Mouse (Mus musculus): Measurements from ENCODE around the gene Acbd3. TPM values are rescaled to one million over a fixed set of nuclear protein-coding genes. Genes with fewer than 3 reads are reported as not detected.

The Acbd3 gene
- polyA plus RNA-seq, 1 experiment = 10.7 TPM

- no peak for TF ChIP-seq POLR2A (IDR thresholded peaks at IDR 0.05; ENCODE audit: low read depth, low read length)
- no peak for TF ChIP-seq CTCF (IDR thresholded peaks at IDR 0.05; ENCODE audit: extremely low read depth, insufficient read length, insufficient replicate concordance, low read depth, low read length)
- Histone ChIP-seq H3K27me3 (ENCODE audit: control insufficient read depth, insufficient read depth, low read length) (no peaks in the 10 kb centered on the region), H3K27ac (ENCODE audit: insufficient read depth, low read depth, low read length) (peak overlapping the region; percentile 67), H3K4me1 (ENCODE audit: control insufficient read depth, insufficient read depth, insufficient read length, low read length) (peaks cover 20% of the 10 kb centered on the region), H3K36me3 (ENCODE audit: control insufficient read depth, insufficient read depth, low read length) (no peaks in the 10 kb centered on the region), H3K4me3 (ENCODE audit: low read depth, low read length) (peak overlapping the region; percentile 79)
- WGBS = 12% methylated on average over 10 of the region's 10 CpGs
These were observed 41.9 kb downstream of the Acbd3 start for GRCm38 (mm10) chr1:180767541-180768333.

GRCm38 (mm10) chr1:180768334-180769168, 42.7 kb downstream of the Acbd3 start:
- WGBS = 3% methylated on average over 37 of the region's 37 CpGs
- H3K27me3 ChIP-seq (ENCODE audit: control insufficient read depth, insufficient read depth, low read length) = no peaks in the 10 kb centered on the region
- peak overlapping the region; percentile 79 for H3K4me3 ChIP-seq (ENCODE audit: low read depth, low read length)
- peak overlapping the region; percentile 67 for H3K27ac ChIP-seq (ENCODE audit: insufficient read depth, low read depth, low read length)
- TF ChIP-seq POLR2A (IDR thresholded peaks at IDR 0.05; ENCODE audit: low read depth, low read length) (no peak), CTCF (IDR thresholded peaks at IDR 0.05; ENCODE audit: extremely low read depth, insufficient read length, insufficient replicate concordance, low read depth, low read length) (peak; percentile 73)
- H3K36me3 ChIP-seq (ENCODE audit: control insufficient read depth, insufficient read depth, low read length) = no peaks in the 10 kb centered on the region
- peaks cover 14% of the 10 kb centered on the region for H3K4me1 ChIP-seq (ENCODE audit: control insufficient read depth, insufficient read depth, insufficient read length, low read length)

- Histone ChIP-seq H3K36me3 (ENCODE audit: control insufficient read depth, insufficient read depth, low read length) (no peaks in the 10 kb centered on the region), H3K4me1 (ENCODE audit: control insufficient read depth, insufficient read depth, insufficient read length, low read length) (peaks cover 11% of the 10 kb centered on the region), H3K27ac (ENCODE audit: insufficient read depth, low read depth, low read length) (no peak overlapping the region), H3K27me3 (ENCODE audit: control insufficient read depth, insufficient read depth, low read length) (no peaks in the 10 kb centered on the region), H3K4me3 (ENCODE audit: low read depth, low read length) (no peak overlapping the region)
- WGBS = 85% methylated on average over 5 of the region's 5 CpGs
- no peak for TF ChIP-seq POLR2A (IDR thresholded peaks at IDR 0.05; ENCODE audit: low read depth, low read length)
- TF ChIP-seq CTCF (IDR thresholded peaks at IDR 0.05; ENCODE audit: extremely low read depth, insufficient read length, insufficient replicate concordance, low read depth, low read length) = no peak
These were observed 45.5 kb downstream of the Acbd3 start for GRCm38 (mm10) chr1:180771306-180771705.

GRCm38 (mm10) chr1:180771722-180772121, 45.9 kb downstream of the Acbd3 start:
- Histone ChIP-seq H3K27me3 (ENCODE audit: control insufficient read depth, insufficient read depth, low read length) (no peaks in the 10 kb centered on the region), H3K4me3 (ENCODE audit: low read depth, low read length) (no peak overlapping the region), H3K36me3 (ENCODE audit: control insufficient read depth, insufficient read depth, low read length) (no peaks in the 10 kb centered on the region), H3K27ac (ENCODE audit: insufficient read depth, low read depth, low read length) (no peak overlapping the region), H3K4me1 (ENCODE audit: control insufficient read depth, insufficient read depth, insufficient read length, low read length) (peaks cover 13% of the 10 kb centered on the region)
- TF ChIP-seq CTCF (IDR thresholded peaks at IDR 0.05; ENCODE audit: extremely low read depth, insufficient read length, insufficient replicate concordance, low read depth, low read length) (no peak), POLR2A (IDR thresholded peaks at IDR 0.05; ENCODE audit: low read depth, low read length) (no peak)
- 72% methylated on average over 4 of the region's 4 CpGs for WGBS

GRCm38 (mm10) chr1:180772291-180772690, 46.4 kb downstream of the Acbd3 start:
- H3K4me1 ChIP-seq (ENCODE audit: control insufficient read depth, insufficient read depth, insufficient read length, low read length) = peaks cover 10% of the 10 kb centered on the region
- no peak overlapping the region for H3K4me3 ChIP-seq (ENCODE audit: low read depth, low read length)
- H3K27ac ChIP-seq (ENCODE audit: insufficient read depth, low read depth, low read length) = no peak overlapping the region
- WGBS = 92% methylated on average over 3 of the region's 3 CpGs
- H3K36me3 ChIP-seq (ENCODE audit: control insufficient read depth, insufficient read depth, low read length) = no peaks in the 10 kb centered on the region
- no peak for TF ChIP-seq POLR2A (IDR thresholded peaks at IDR 0.05; ENCODE audit: low read depth, low read length)
- no peaks in the 10 kb centered on the region for H3K27me3 ChIP-seq (ENCODE audit: control insufficient read depth, insufficient read depth, low read length)

GRCm38 (mm10) chr1:180774664-180775063, 48.8 kb downstream of the Acbd3 start:
- 68% methylated on average over 3 of the region's 3 CpGs for WGBS
- H3K4me1 ChIP-seq (ENCODE audit: control insufficient read depth, insufficient read depth, insufficient read length, low read length) = peaks cover 11% of the 10 kb centered on the region
- H3K36me3 ChIP-seq (ENCODE audit: control insufficient read depth, insufficient read depth, low read length) = no peaks in the 10 kb centered on the region
- H3K27me3 ChIP-seq (ENCODE audit: control insufficient read depth, insufficient read depth, low read length) = no peaks in the 10 kb centered on the region
- TF ChIP-seq CTCF (IDR thresholded peaks at IDR 0.05; ENCODE audit: extremely low read depth, insufficient read length, insufficient replicate concordance, low read depth, low read length) = peak; percentile 71; the same call in 1 of the 2 replicates
- no peak for TF ChIP-seq POLR2A (IDR thresholded peaks at IDR 0.05; ENCODE audit: low read depth, low read length)
- no peak overlapping the region for H3K27ac ChIP-seq (ENCODE audit: insufficient read depth, low read depth, low read length)
- no peak overlapping the region for H3K4me3 ChIP-seq (ENCODE audit: low read depth, low read length)

GRCm38 (mm10) chr1:180775317-180775716, 49.5 kb downstream of the Acbd3 start:
- H3K27ac ChIP-seq (ENCODE audit: insufficient read depth, low read depth, low read length) = no peak overlapping the region
- no peak overlapping the region for H3K4me3 ChIP-seq (ENCODE audit: low read depth, low read length)
- no peaks in the 10 kb centered on the region for H3K27me3 ChIP-seq (ENCODE audit: control insufficient read depth, insufficient read depth, low read length)
- TF ChIP-seq CTCF (IDR thresholded peaks at IDR 0.05; ENCODE audit: extremely low read depth, insufficient read length, insufficient replicate concordance, low read depth, low read length) (no peak), POLR2A (IDR thresholded peaks at IDR 0.05; ENCODE audit: low read depth, low read length) (no peak)
- WGBS = 87% methylated on average over 10 of the region's 10 CpGs
- peaks cover 16% of the 10 kb centered on the region for H3K4me1 ChIP-seq (ENCODE audit: control insufficient read depth, insufficient read depth, insufficient read length, low read length)
- no peaks in the 10 kb centered on the region for H3K36me3 ChIP-seq (ENCODE audit: control insufficient read depth, insufficient read depth, low read length)
